Mouse (Mus musculus): ENCODE measurements around the gene Lsr. TPM values are rescaled to one million over a fixed set of nuclear protein-coding genes. Genes with fewer than 3 reads are reported as not detected.

Gene Lsr
- polyA plus RNA-seq, 1 experiment from 2014 or later: 13.1 TPM

DNA sequence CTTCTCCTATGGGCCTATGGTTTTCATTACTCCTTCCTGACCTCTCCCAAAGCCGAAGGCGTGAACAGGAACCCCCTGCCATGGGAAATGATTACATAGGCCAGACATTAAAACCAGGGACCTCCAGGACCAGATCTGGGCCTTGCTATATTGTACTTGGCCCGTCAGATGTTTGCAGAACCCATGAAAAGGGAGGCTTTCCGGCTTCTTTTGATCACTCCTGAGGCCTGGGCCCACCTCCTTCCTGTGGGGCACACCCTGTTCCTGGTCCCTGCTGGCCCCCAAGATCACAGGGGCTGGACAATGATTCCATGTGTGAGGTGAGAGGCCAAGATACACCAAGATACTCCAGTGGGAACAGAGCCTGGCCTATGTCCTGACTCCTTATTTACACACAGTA is 4.1 kb downstream of the Lsr start:
- no peaks in the 10 kb centered on the region for H3K9me3 ChIP-seq (ENCODE audit: control insufficient read depth, low read length)
- H3K36me3 ChIP-seq (ENCODE audit: control insufficient read depth, insufficient read depth, low read length): no peaks in the 10 kb centered on the region
- H3K27me3 ChIP-seq (ENCODE audit: control insufficient read depth, insufficient read depth, low read length): peaks cover 12% of the 10 kb centered on the region
- no peak overlapping the region for H3K9ac ChIP-seq (ENCODE audit: low read length)
- DNase-seq (ENCODE audit: low spot score, missing footprints) (no peak), ATAC-seq (ENCODE audit: low FRiP score) (no peak)
- H3K4me3 ChIP-seq (ENCODE audit: low read depth, low read length): no peak overlapping the region
- H3K4me2 ChIP-seq: no peak overlapping the region
- H3K27ac ChIP-seq (ENCODE audit: low read depth, low read length): no peak overlapping the region
- WGBS: 85% methylated on average over 4 of the region's 4 CpGs
- peaks cover 10% of the 10 kb centered on the region; the same call in 1 of the 2 replicates for H3K4me1 ChIP-seq (ENCODE audit: control insufficient read depth, insufficient read depth, low read length)

DNA sequence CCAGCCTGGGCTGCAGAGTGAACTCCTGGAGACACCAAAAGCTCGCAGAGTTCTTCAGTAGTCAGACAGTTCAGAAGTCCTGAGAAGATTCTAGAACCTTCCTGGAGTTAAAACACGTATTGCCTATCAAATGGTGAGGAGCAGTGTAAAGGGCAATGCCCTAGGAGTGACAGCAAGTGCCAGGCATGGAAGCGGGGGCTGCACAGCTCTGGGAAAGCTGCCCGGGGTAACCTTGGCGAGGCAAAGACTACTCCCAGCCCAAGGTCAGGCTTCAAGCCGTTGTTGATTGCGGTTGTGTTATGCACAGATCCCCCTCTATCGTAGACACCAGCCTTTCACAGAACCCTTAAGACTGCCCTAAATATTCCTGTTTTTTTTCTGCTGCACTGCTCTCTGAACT is 4.7 kb downstream of the Lsr start:
- 94% methylated on average over 8 of the region's 8 CpGs for WGBS
- H3K9me3 ChIP-seq (ENCODE audit: control insufficient read depth, low read length): no peaks in the 10 kb centered on the region
- no peak overlapping the region for H3K9ac ChIP-seq (ENCODE audit: low read length)
- no peak overlapping the region for H3K4me2 ChIP-seq
- H3K4me1 ChIP-seq (ENCODE audit: control insufficient read depth, insufficient read depth, low read length): peaks cover 10% of the 10 kb centered on the region; the same call in 1 of the 2 replicates
- ATAC-seq (ENCODE audit: low FRiP score) (no peak), DNase-seq (ENCODE audit: low spot score, missing footprints) (no peak)
- H3K27ac ChIP-seq (ENCODE audit: low read depth, low read length): no peak overlapping the region
- peaks cover 12% of the 10 kb centered on the region for H3K27me3 ChIP-seq (ENCODE audit: control insufficient read depth, insufficient read depth, low read length)
- no peak overlapping the region for H3K4me3 ChIP-seq (ENCODE audit: low read depth, low read length)
- H3K36me3 ChIP-seq (ENCODE audit: control insufficient read depth, insufficient read depth, low read length): no peaks in the 10 kb centered on the region

DNA sequence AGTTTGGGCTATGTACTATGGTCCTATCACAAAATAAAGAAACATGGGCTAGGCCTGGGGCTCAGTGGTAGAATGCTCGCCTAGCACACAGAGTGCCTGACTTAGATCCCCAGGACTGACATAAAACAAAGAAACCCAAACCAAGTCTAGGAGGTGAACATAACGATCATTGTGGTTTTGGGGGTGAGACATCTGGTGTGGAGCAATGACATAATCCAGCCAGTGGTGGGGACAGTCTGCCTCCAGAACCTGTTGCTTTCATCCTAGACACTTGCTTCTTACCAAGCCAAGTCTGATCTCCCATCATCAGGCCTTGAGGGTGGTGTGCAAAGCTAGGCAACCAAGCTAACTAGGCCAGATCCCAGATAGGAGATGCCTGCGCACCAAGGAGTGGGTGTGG is 6.6 kb downstream of the Lsr start:
- Histone ChIP-seq H3K36me3 (ENCODE audit: control insufficient read depth, insufficient read depth, low read length) (no peaks in the 10 kb centered on the region), H3K9me3 (ENCODE audit: control insufficient read depth, low read length) (no peaks in the 10 kb centered on the region), H3K27me3 (ENCODE audit: control insufficient read depth, insufficient read depth, low read length) (no peaks in the 10 kb centered on the region), H3K27ac (ENCODE audit: low read depth, low read length) (no peak overlapping the region), H3K4me1 (ENCODE audit: control insufficient read depth, insufficient read depth, low read length) (no peaks in the 10 kb centered on the region), H3K4me2 (no peak overlapping the region), H3K9ac (ENCODE audit: low read length) (no peak overlapping the region), H3K4me3 (ENCODE audit: low read depth, low read length) (no peak overlapping the region)
- 82% methylated on average over 3 of the region's 3 CpGs for WGBS
- no peak for ATAC-seq (ENCODE audit: low FRiP score)
- peak; percentile 8 for DNase-seq (ENCODE audit: low spot score, missing footprints)

DNA sequence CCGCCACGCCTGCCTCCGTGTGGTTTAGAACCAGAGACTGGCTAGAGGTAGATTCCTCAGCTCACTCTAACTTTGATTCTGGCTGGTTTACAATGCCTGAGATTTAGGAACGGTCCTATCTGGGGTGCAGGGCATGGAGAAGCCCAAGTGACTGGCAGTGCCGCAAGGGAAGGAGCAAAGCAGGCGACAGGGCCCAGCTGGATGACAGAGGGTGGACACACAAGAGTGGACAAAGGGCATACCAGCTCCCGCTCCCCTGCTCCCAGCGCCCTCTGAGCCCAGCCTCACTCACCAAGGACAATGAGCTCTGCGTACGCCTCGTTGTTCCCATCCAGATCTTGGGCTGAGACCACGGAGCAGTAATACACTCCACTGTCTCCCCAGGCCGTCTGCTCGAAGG is 7.6 kb downstream of the Lsr start:
- Histone ChIP-seq H3K4me2 (no peak overlapping the region), H3K36me3 (ENCODE audit: control insufficient read depth, insufficient read depth, low read length) (no peaks in the 10 kb centered on the region), H3K4me3 (ENCODE audit: low read depth, low read length) (no peak overlapping the region), H3K9ac (ENCODE audit: low read length) (no peak overlapping the region), H3K27ac (ENCODE audit: low read depth, low read length) (no peak overlapping the region), H3K9me3 (ENCODE audit: control insufficient read depth, low read length) (no peaks in the 10 kb centered on the region), H3K4me1 (ENCODE audit: control insufficient read depth, insufficient read depth, low read length) (no peaks in the 10 kb centered on the region), H3K27me3 (ENCODE audit: control insufficient read depth, insufficient read depth, low read length) (no peaks in the 10 kb centered on the region)
- ATAC-seq (ENCODE audit: low FRiP score) (no peak), DNase-seq (ENCODE audit: low spot score, missing footprints) (no peak)
- 74% methylated on average over 14 of the region's 14 CpGs for WGBS

DNA sequence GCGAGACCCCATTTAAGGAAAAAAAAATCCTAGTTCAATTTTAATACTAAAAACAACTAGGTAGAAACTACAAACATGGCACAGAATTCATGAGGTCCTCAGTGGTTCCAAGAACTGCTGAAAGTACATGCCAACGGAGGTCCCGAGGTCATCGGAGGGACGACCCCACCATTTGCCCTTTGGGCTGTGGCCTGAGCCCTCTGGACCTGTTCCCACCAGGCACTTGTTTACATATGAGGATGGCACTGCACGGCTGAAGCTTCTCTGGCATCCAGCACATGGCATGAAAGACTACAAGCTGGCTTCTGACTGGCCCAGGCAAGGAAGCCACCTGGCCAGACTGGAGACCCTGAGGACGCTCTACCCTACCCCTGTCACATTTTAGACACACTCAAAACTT is 8.9 kb downstream of the Lsr start:
- Histone ChIP-seq H3K36me3 (ENCODE audit: control insufficient read depth, insufficient read depth, low read length) (0 out of 2 replicates have a peak, but pooled peaks cover under 1% of the 10 kb centered on the region), H3K27ac (ENCODE audit: low read depth, low read length) (no peak overlapping the region), H3K9ac (ENCODE audit: low read length) (no peak overlapping the region), H3K4me1 (ENCODE audit: control insufficient read depth, insufficient read depth, low read length) (no peaks in the 10 kb centered on the region), H3K4me2 (no peak overlapping the region), H3K27me3 (ENCODE audit: control insufficient read depth, insufficient read depth, low read length) (no peaks in the 10 kb centered on the region), H3K4me3 (ENCODE audit: low read depth, low read length) (no peak overlapping the region), H3K9me3 (ENCODE audit: control insufficient read depth, low read length) (no peaks in the 10 kb centered on the region)
- DNase-seq (ENCODE audit: low spot score, missing footprints) (no peak), ATAC-seq (ENCODE audit: low FRiP score) (no peak)
- 92% methylated on average over 7 of the region's 7 CpGs for WGBS

DNA sequence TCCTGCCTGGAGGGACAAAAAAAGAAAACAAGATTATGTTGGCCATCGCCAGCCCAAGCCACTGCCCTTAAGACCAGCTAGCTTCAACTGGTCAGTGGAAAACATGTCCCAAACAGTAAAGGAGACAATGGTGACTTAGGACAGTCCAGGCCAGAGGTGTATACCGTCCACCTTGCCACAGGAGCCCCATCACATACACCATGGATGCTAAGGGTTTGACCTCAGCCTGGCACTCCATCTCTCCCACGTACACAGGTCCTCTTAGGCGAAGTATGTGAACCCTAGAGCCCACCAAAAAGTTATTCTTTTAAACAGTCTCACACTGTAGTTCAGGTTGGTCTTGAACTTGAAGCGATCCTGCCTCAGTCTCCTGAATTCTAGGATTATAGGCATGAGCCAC is 10.4 kb downstream of the Lsr start:
- Histone ChIP-seq H3K4me3 (ENCODE audit: low read depth, low read length) (no peak overlapping the region), H3K4me1 (ENCODE audit: control insufficient read depth, insufficient read depth, low read length) (peaks cover 8% of the 10 kb centered on the region), H3K9me3 (ENCODE audit: control insufficient read depth, low read length) (no peaks in the 10 kb centered on the region), H3K36me3 (ENCODE audit: control insufficient read depth, insufficient read depth, low read length) (peaks cover 4% of the 10 kb centered on the region; the same call in 1 of the 2 replicates), H3K4me2 (no peak overlapping the region), H3K27ac (ENCODE audit: low read depth, low read length) (no peak overlapping the region), H3K27me3 (ENCODE audit: control insufficient read depth, insufficient read depth, low read length) (no peaks in the 10 kb centered on the region), H3K9ac (ENCODE audit: low read length) (no peak overlapping the region)
- 92% methylated on average over 5 of the region's 5 CpGs for WGBS
- ATAC-seq (ENCODE audit: low FRiP score) (no peak), DNase-seq (ENCODE audit: low spot score, missing footprints) (no peak)

DNA sequence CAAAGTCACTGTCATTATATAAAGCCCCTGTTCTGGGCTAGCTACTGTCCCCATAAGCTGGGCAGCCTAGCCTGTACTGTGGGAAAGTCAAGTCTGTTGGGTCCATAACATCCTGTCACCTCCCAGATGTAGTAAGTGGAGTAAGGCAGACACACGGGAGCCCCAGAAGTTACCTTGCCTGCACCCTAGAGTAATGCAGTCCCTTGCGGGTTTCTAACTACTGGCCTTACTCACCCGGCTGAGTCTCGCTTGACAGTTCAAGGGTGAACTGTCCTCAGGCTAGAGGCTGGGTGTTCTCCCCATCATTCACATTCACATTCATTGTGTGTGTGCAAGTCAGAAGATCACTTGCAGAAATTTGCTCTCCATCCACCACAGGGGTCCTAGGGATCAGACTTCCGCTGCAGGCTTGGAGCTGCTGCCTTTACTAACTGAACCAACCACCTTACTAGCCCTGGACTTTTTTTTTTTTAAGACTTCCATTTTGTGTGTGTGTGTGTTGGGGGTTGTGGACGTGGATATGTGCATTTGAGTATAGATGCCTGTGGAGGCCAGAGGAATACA is 13.4 kb downstream of the Lsr start:
- 84% methylated on average over 6 of the region's 6 CpGs for WGBS
- Histone ChIP-seq H3K27me3 (ENCODE audit: control insufficient read depth, insufficient read depth, low read length) (no peaks in the 10 kb centered on the region), H3K4me1 (ENCODE audit: control insufficient read depth, insufficient read depth, low read length) (peaks cover 18% of the 10 kb centered on the region), H3K9ac (ENCODE audit: low read length) (no peak overlapping the region), H3K36me3 (ENCODE audit: control insufficient read depth, insufficient read depth, low read length) (peaks cover 5% of the 10 kb centered on the region; the same call in 1 of the 2 replicates), H3K9me3 (ENCODE audit: control insufficient read depth, low read length) (no peaks in the 10 kb centered on the region), H3K4me3 (ENCODE audit: low read depth, low read length) (no peak overlapping the region), H3K27ac (ENCODE audit: low read depth, low read length) (no peak overlapping the region), H3K4me2 (no peak overlapping the region)
- ATAC-seq (ENCODE audit: low FRiP score) (no peak), DNase-seq (ENCODE audit: low spot score, missing footprints) (peak; percentile 81)

DNA sequence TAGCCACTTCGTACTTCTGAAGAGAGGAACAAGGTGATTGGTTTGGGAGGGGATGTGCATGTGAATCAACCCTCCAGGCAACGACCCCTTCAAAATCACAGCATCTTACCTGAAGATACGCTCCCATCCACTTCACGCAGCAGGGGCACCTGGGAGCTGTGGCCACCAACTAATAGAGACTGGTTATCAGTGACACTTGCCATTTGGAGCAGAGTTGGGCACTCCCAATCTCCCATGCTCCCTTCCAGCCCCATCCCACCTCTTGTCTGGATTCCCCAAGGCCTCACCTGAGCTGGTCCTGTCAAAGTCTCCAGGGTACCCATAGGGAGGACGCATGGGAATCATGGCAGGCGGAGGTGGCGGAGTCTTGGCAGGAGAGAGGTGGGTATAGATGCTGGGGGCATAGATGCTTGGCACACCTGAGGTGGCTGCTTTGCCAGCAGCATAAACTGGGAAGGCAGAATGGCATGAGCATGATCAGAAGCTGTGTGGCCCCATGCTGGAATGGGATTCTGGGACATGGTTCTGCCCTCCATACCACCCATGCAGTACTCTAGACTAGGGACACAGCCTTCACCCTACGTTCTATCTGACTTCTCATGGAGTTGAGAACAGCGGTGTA is 14.3 kb downstream of the Lsr start:
- H3K36me3 ChIP-seq (ENCODE audit: control insufficient read depth, insufficient read depth, low read length): peaks cover 8% of the 10 kb centered on the region; the same call in 1 of the 2 replicates
- WGBS: 94% methylated on average over 9 of the region's 9 CpGs
- no peak overlapping the region for H3K9ac ChIP-seq (ENCODE audit: low read length)

DNA sequence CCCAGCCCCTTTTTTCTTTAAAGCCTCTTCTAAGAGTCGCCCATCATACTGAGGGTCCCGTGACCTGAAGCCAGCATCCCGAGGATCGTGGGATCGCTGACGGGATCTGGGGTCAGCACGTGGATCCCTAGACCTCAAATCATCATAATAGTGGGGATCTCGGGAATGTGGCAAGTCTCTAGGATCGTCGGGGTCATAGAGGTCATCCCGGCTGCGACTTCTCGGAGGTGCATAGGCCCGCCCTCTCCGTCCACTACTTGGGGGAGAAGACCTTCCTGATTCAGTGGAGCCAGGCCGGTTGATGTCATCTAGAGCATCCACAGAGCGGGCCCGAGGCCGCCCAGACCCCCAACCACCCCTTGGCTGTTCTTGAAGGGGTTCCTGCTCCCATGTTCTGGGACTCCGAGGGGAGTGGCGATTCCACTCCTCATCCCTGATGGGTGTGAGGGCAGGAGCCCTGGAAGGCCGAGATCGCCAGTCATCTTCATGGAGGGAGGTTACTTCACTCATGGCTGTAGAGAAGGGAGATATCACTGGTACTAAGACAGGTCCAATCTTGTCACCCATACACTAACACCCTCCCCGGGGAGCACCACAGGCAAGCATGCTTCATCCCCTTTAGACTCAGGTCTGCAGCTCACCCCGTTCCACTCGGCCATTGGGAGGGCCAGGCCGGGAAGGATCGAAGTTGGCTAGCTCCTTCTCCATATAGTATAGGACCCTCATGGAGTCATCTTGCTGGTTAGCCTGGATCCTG is 15.0 kb downstream of the Lsr start:
- peak overlapping the region; percentile 80 for H3K4me2 ChIP-seq
- H3K9ac ChIP-seq (ENCODE audit: low read length): peak overlapping the region; percentile 99
- DNase-seq (ENCODE audit: low spot score, missing footprints) (peak; percentile 83), ATAC-seq (ENCODE audit: low FRiP score) (no peak)
- no peaks in the 10 kb centered on the region for H3K27me3 ChIP-seq (ENCODE audit: control insufficient read depth, insufficient read depth, low read length)
- H3K27ac ChIP-seq (ENCODE audit: low read depth, low read length): no peak overlapping the region; the same call in 1 of the 2 replicates
- no peaks in the 10 kb centered on the region for H3K9me3 ChIP-seq (ENCODE audit: control insufficient read depth, low read length)
- peak overlapping the region; percentile 95 for H3K4me3 ChIP-seq (ENCODE audit: low read depth, low read length)
- H3K4me1 ChIP-seq (ENCODE audit: control insufficient read depth, insufficient read depth, low read length): peaks cover 18% of the 10 kb centered on the region
- WGBS: 77% methylated on average over 28 of the region's 28 CpGs
- peaks cover 14% of the 10 kb centered on the region for H3K36me3 ChIP-seq (ENCODE audit: control insufficient read depth, insufficient read depth, low read length)

More for the DNA sequence above, 14.3 kb downstream of the Lsr start:
- Histone ChIP-seq H3K4me3 (ENCODE audit: low read depth, low read length) (no peak overlapping the region), H3K4me2 (no peak overlapping the region), H3K9me3 (ENCODE audit: control insufficient read depth, low read length) (no peaks in the 10 kb centered on the region), H3K27me3 (ENCODE audit: control insufficient read depth, insufficient read depth, low read length) (no peaks in the 10 kb centered on the region), H3K4me1 (ENCODE audit: control insufficient read depth, insufficient read depth, low read length) (peaks cover 18% of the 10 kb centered on the region), H3K27ac (ENCODE audit: low read depth, low read length) (no peak overlapping the region)
- no peak for ATAC-seq (ENCODE audit: low FRiP score)
- DNase-seq (ENCODE audit: low spot score, missing footprints): no peak

All from midbrain, embryonic 11.5 days (tissue).